Mouse (Mus musculus): Measurements from ENCODE around the gene Shc2. TPM values are rescaled to one million over a fixed set of nuclear protein-coding genes. Genes with fewer than 3 reads are reported as not detected.
A peak's percentile ranks its signal among the peaks of the same experiment; 100 is the strongest.

Gene Shc2
- polyA plus RNA-seq, 1 experiment = 1.6 TPM

DNA sequence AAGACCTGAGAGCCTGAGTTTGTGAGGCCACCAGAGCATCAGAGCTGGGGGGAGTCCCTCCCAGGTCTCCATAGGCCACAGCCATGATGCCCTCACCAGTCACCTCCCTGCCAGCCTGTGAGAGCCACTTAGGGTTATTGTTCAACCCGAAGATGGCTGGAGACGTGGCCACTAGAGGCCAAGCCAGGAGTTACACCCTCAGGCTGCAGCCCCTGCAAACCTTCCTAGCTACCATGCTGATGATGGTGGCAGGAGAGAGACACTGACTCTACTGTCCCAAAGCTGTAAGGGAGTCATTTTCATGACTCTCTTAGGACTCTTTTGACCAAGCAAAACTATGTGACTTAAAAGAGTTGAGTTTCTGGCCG is 34.4 kb upstream of the Shc2 start:
- peaks cover 8% of the 10 kb centered on the region for H3K4me1 ChIP-seq (ENCODE audit: control insufficient read depth, insufficient read depth, insufficient read length, low read length)
- 54% methylated on average over 3 of the region's 3 CpGs for WGBS
- H3K27ac ChIP-seq (ENCODE audit: insufficient read depth, low read depth, low read length) = no peak overlapping the region
- TF ChIP-seq POLR2A (IDR thresholded peaks at IDR 0.05; ENCODE audit: low read depth, low read length) (no peak), CTCF (IDR thresholded peaks at IDR 0.05; ENCODE audit: extremely low read depth, insufficient read length, insufficient replicate concordance, low read depth, low read length) (no peak)
- H3K36me3 ChIP-seq (ENCODE audit: control insufficient read depth, insufficient read depth, low read length) = peaks cover 2% of the 10 kb centered on the region; the same call in 1 of the 2 replicates
- no peaks in the 10 kb centered on the region for H3K27me3 ChIP-seq (ENCODE audit: control insufficient read depth, insufficient read depth, low read length)
- no peak overlapping the region for H3K4me3 ChIP-seq (ENCODE audit: low read depth, low read length)

DNA sequence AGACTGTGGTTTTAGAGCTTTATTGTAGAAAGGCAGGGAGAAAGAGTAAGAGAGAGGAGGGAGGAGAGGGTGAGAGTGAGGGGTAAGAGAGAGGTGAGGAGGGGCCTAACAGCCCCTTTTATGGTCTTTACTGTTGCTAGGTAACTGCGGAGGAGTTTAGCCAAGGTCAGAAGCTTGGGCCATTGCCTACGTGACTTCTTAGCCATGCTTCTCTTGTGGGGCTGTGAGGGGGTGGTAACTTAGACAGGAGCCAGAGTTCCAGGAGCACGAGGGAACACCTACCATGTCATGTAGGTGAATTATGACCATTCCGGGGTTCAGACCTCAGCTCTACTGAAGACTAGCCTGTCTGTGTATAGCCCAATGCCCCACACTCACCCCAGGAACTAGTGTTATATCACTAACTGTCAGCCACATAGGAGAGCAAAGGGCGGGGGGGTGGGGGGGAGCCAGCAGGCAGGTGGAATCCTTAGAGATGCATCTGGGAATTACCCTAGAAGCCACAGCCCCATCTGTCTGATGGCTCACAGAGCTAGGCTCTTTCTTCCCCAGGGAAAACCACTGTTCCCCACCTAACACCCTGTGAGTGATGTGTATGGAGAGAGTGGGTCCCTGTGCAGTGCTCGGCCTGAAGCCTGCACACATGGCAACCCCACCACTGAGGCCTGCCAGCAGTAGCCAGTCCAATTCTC is 33.8 kb upstream of the Shc2 start:
- Histone ChIP-seq H3K27ac (ENCODE audit: insufficient read depth, low read depth, low read length) (no peak overlapping the region), H3K36me3 (ENCODE audit: control insufficient read depth, insufficient read depth, low read length) (peaks cover 2% of the 10 kb centered on the region; the same call in 1 of the 2 replicates), H3K4me1 (ENCODE audit: control insufficient read depth, insufficient read depth, insufficient read length, low read length) (peaks cover 8% of the 10 kb centered on the region), H3K4me3 (ENCODE audit: low read depth, low read length) (no peak overlapping the region), H3K27me3 (ENCODE audit: control insufficient read depth, insufficient read depth, low read length) (no peaks in the 10 kb centered on the region)
- TF ChIP-seq POLR2A (IDR thresholded peaks at IDR 0.05; ENCODE audit: low read depth, low read length) (no peak), CTCF (IDR thresholded peaks at IDR 0.05; ENCODE audit: extremely low read depth, insufficient read length, insufficient replicate concordance, low read depth, low read length) (no peak)
- WGBS = 81% methylated on average over 6 of the region's 6 CpGs

DNA sequence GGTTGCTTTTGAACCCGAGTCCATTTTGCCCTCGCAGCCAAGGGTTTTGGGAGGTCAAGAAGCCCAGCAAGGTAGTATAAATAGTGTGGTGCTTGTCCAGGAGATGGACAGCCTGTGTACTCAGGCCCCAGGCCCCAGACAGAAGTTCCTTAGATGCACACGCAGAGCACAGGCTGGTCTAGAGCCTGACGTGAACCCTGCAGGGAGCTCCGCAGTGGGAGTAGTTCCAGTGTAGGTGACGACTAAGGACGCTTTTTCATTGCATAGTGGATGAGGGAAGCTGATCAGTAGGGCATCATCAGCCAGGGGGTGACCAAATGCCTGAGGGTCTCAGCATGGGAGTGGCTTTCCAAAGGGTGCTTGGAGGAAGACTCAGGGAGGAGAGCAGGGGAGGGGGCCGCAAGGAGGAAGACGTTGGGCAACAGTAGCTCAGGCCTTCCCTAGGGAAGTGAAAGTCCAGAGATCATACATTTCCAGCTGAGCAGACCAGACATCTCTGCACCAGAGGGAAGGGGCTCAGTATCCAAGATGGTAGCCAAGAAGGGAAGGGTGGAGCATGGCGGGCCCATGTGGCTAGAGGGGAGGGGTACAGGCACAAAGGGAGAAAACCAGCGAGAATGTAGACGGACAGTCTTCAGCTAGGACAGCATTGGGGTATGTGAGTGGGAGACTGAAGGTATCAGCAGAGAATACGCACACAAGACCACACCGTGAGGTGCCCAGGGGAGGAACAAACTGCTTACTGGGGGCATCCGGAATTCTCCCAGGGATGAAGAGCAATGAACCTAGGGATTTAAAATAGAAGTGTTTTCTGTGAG is 32.6 kb upstream of the Shc2 start:
- 38% methylated on average over 15 of the region's 15 CpGs for WGBS

GRCm38 (mm10) chr10:79669576-79670057 is 31.9 kb upstream of the Shc2 start:
- Histone ChIP-seq H3K27ac (ENCODE audit: insufficient read depth, low read depth, low read length) (peak overlapping the region; percentile 75), H3K27me3 (ENCODE audit: control insufficient read depth, insufficient read depth, low read length) (no peaks in the 10 kb centered on the region), H3K36me3 (ENCODE audit: control insufficient read depth, insufficient read depth, low read length) (peaks cover 2% of the 10 kb centered on the region; the same call in 1 of the 2 replicates), H3K4me3 (ENCODE audit: low read depth, low read length) (peak overlapping the region; percentile 88), H3K4me1 (ENCODE audit: control insufficient read depth, insufficient read depth, insufficient read length, low read length) (peaks cover 8% of the 10 kb centered on the region)
- no peak for TF ChIP-seq POLR2A (IDR thresholded peaks at IDR 0.05; ENCODE audit: low read depth, low read length)
- TF ChIP-seq CTCF (IDR thresholded peaks at IDR 0.05; ENCODE audit: extremely low read depth, insufficient read length, insufficient replicate concordance, low read depth, low read length) = no peak
- under 1% methylated on average over 47 of the region's 47 CpGs for WGBS

More for the DNA sequence above, 32.6 kb upstream of the Shc2 start:
- peaks cover 2% of the 10 kb centered on the region; the same call in 1 of the 2 replicates for H3K36me3 ChIP-seq (ENCODE audit: control insufficient read depth, insufficient read depth, low read length)
- H3K27me3 ChIP-seq (ENCODE audit: control insufficient read depth, insufficient read depth, low read length) = no peaks in the 10 kb centered on the region
- 0 out of 2 replicates have a peak overlapping the region, but pooled peaks have one; percentile 75 for H3K27ac ChIP-seq (ENCODE audit: insufficient read depth, low read depth, low read length)
- TF ChIP-seq CTCF (IDR thresholded peaks at IDR 0.05; ENCODE audit: extremely low read depth, insufficient read length, insufficient replicate concordance, low read depth, low read length) (no peak), POLR2A (IDR thresholded peaks at IDR 0.05; ENCODE audit: low read depth, low read length) (no peak)
- peaks cover 8% of the 10 kb centered on the region for H3K4me1 ChIP-seq (ENCODE audit: control insufficient read depth, insufficient read depth, insufficient read length, low read length)
- H3K4me3 ChIP-seq (ENCODE audit: low read depth, low read length) = peak overlapping the region; percentile 88

- Histone ChIP-seq H3K36me3 (ENCODE audit: control insufficient read depth, insufficient read depth, low read length) (peaks cover 2% of the 10 kb centered on the region; the same call in 1 of the 2 replicates), H3K4me3 (ENCODE audit: low read depth, low read length) (peak within 1 kb of the TSS; percentile 88), H3K27ac (ENCODE audit: insufficient read depth, low read depth, low read length) (peak within 1 kb of the TSS; percentile 75), H3K4me1 (ENCODE audit: control insufficient read depth, insufficient read depth, insufficient read length, low read length) (peaks cover 8% of the 10 kb centered on the region), H3K27me3 (ENCODE audit: control insufficient read depth, insufficient read depth, low read length) (no peaks in the 10 kb centered on the region)
- TF ChIP-seq POLR2A (IDR thresholded peaks at IDR 0.05; ENCODE audit: low read depth, low read length) (0 out of 2 replicates have a peak, but pooled peaks have one; percentile 49), CTCF (IDR thresholded peaks at IDR 0.05; ENCODE audit: extremely low read depth, insufficient read length, insufficient replicate concordance, low read depth, low read length) (peak; percentile 79; the same call in 1 of the 2 replicates)
- WGBS = under 1% methylated on average over 45 of the region's 45 CpGs
Measured at GRCm38 (mm10) chr10:79668771-79669575, 31.3 kb upstream of the Shc2 start, which contains the start of gene Tpgs1. Gene Tpgs1 (plus strand): TSS chr10:79669369.

DNA sequence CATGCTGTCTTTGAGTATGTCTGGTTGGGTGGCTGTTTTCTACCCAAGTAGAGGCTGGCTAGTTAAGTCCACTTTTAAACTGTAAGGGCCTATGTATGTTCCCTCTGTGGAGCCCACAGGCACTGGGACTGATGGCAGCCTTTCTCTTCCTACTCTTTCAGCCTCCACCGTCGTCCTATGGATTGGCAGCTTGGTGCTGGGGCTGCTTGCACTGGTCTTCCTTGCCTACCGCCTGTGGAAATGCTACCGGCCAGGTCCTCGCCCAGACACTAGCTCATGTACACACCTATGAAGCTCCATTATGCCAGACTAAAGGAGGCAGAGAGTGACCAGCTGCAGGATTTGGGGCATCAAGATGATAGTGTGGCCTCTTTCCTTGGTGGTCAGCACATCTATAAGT is 30.4 kb upstream of the Shc2 start:
- Histone ChIP-seq H3K27me3 (ENCODE audit: control insufficient read depth, insufficient read depth, low read length) (no peaks in the 10 kb centered on the region), H3K27ac (ENCODE audit: insufficient read depth, low read depth, low read length) (no peak overlapping the region), H3K36me3 (ENCODE audit: control insufficient read depth, insufficient read depth, low read length) (peaks cover 2% of the 10 kb centered on the region; the same call in 1 of the 2 replicates), H3K4me1 (ENCODE audit: control insufficient read depth, insufficient read depth, insufficient read length, low read length) (peaks cover 8% of the 10 kb centered on the region), H3K4me3 (ENCODE audit: low read depth, low read length) (no peak overlapping the region)
- TF ChIP-seq POLR2A (IDR thresholded peaks at IDR 0.05; ENCODE audit: low read depth, low read length) (no peak), CTCF (IDR thresholded peaks at IDR 0.05; ENCODE audit: extremely low read depth, insufficient read length, insufficient replicate concordance, low read depth, low read length) (no peak)
- WGBS = 78% methylated on average over 5 of the region's 5 CpGs
